Mouse (Mus musculus) MEL (cell line): Measurements from ENCODE around the gene Gm10352. TPM values are rescaled to one million over a fixed set of nuclear protein-coding genes. Genes with fewer than 3 reads are reported as not detected.
"Not testable (repeated sequence)": the region's sequence is repeated elsewhere in the genome, so short reads cannot be mapped to it uniquely, and the experiment has no call there.

ENCODE experiments used
- DNase-seq: peaks from one replicate; pipeline ENCODE4 v3.0.0; 2011; ENCODE audit warnings: low read depth, low spot score
- H3K27ac ChIP-seq: 2 replicates; pipeline ENCODE4 v1.5.1; 2012; ENCODE audit warnings: low read depth, mild to moderate bottlenecking, control low read depth, low read length, moderate library complexity; ENCODE audit not compliant: control insufficient read depth
- H3K27me3 ChIP-seq, 2 experiments: fragments of 150-350 bp in 1 of 2; sonication (generic) in 1 of 2; 2 replicates each; pipeline ENCODE4 v1.6.1; 2012; ENCODE audit warnings: low read length in 2 of 2, mild to moderate bottlenecking in 2 of 2, improper control_type of control experiment in 1 of 2, moderate library complexity in 1 of 2; ENCODE audit not compliant: insufficient read depth in 2 of 2, control insufficient read depth in 1 of 2
- H3K36me3 ChIP-seq, 2 experiments: 2 replicates each; pipeline ENCODE4 v1.6.1; 2012 to 2014; ENCODE audit warnings: low read length in 2 of 2, improper control_type of control experiment in 1 of 2, inconsistent platforms in 1 of 2, mild to moderate bottlenecking in 1 of 2; ENCODE audit not compliant: insufficient read depth in 2 of 2, control insufficient read depth in 1 of 2
- H3K4me1 ChIP-seq, 2 experiments: fragments of 150-350 bp in 1 of 2; sonication (generic) in 1 of 2; 2 replicates each; pipeline ENCODE4 v1.6.1; 2012; ENCODE audit warnings: low read length in 2 of 2, improper control_type of control experiment in 1 of 2, mild to moderate bottlenecking in 1 of 2; ENCODE audit not compliant: insufficient read depth in 2 of 2, control insufficient read depth in 1 of 2
- H3K4me3 ChIP-seq, 2 experiments: fragments of 150-350 bp in 1 of 2; sonication (generic) in 1 of 2; 2 replicates each; pipeline ENCODE4 v1.5.1; 2012; ENCODE audit warnings: low read depth in 2 of 2, low read length in 2 of 2, mild to moderate bottlenecking in 2 of 2, moderate library complexity in 2 of 2, control low read depth in 1 of 2, improper control_type of control experiment in 1 of 2; ENCODE audit not compliant: control insufficient read depth in 1 of 2, insufficient read depth in 1 of 2
- H3K79me2 ChIP-seq: 2 replicates; pipeline ENCODE4 v1.6.1; 2012; ENCODE audit warnings: mild to moderate bottlenecking, low read length, moderate library complexity; ENCODE audit not compliant: control insufficient read depth, poor library complexity, insufficient read depth
- H3K9ac ChIP-seq: 2 replicates; pipeline ENCODE4 v1.6.1; 2012; ENCODE audit warnings: low read depth, mild to moderate bottlenecking, control low read depth, low read length, moderate library complexity; ENCODE audit not compliant: control insufficient read depth, poor library complexity, severe bottlenecking
- H3K9me3 ChIP-seq: fragments of 150-350 bp; sonication (generic); replicated peaks from 2 replicates; pipeline ENCODE4 v1.6.1; 2012; ENCODE audit warnings: mild to moderate bottlenecking, low read length, improper control_type of control experiment, moderate library complexity; ENCODE audit not compliant: insufficient read depth
- polyA plus RNA-seq, 2 experiments: library from polyadenylated mRNA; stranded (reverse) in 1 of 2; unstranded in 1 of 2; fragments of >175 nt in 1 of 2; fragments of >200 nt in 1 of 2; gene quantifications; 2 replicates each; pipeline versions ENCODE4 v1.2.1 to v1.2.4; 2012; ENCODE audit warnings: low replicate concordance in 2 of 2, low read depth in 1 of 2; ENCODE audit not compliant: insufficient read length in 2 of 2, insufficient read depth in 1 of 2, missing spikeins in 1 of 2
- total RNA-seq: library from RNA; depleted of rRNA; stranded (reverse); fragments of 300-350 nt; gene quantifications from 2 replicates; pipeline ENCODE4 v1.2.3, GENCODE M21; 2012; rRNA removed

The Gm10352 gene
- total RNA-seq (not detected in 2 replicates), polyA plus RNA-seq (not detected)

DNA sequence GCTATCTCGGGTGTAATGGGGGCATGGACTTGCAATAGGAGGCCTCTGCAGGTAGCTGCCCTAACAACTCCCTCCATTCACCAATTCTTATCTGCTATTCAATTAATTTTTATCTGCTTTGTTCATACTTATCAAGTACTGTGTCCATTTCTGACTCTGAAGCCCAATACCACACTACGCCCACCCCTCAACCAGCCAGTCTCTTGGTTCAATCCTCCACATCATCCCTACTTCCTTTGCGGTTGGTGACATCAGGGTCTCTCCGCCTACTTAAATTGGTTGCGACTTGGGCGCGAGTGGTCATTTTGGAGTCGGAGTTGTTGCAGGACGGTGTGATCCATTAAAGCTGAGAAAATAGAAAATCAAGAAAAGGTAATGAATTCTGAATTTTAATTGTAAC is at the start of gene Gm10352:
TSS of gene Gm10352 (plus strand) at position 301 of the 400 bp plus-strand sequence.
- not testable (repeated sequence) for H3K4me1 ChIP-seq, H3K79me2 ChIP-seq, H3K36me3 ChIP-seq, DNase-seq, H3K4me3 ChIP-seq, H3K9me3 ChIP-seq, H3K9ac ChIP-seq, H3K27ac ChIP-seq, H3K27me3 ChIP-seq

DNA sequence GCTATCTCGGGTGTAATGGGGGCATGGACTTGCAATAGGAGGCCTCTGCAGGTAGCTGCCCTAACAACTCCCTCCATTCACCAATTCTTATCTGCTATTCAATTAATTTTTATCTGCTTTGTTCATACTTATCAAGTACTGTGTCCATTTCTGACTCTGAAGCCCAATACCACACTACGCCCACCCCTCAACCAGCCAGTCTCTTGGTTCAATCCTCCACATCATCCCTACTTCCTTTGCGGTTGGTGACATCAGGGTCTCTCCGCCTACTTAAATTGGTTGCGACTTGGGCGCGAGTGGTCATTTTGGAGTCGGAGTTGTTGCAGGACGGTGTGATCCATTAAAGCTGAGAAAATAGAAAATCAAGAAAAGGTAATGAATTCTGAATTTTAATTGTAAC is 31.5 kb downstream of the Gm10352 start, which contains the start of gene Gm29289:
TSS of gene Gm29289 (plus strand) at position 301 of the 400 bp plus-strand sequence.
- not testable (repeated sequence) for H3K27ac ChIP-seq, H3K79me2 ChIP-seq, H3K4me3 ChIP-seq, H3K27me3 ChIP-seq, H3K9me3 ChIP-seq, DNase-seq, H3K9ac ChIP-seq, H3K4me1 ChIP-seq, H3K36me3 ChIP-seq

Other genes starting within 250 kb of the Gm10352 start
- gene Sry, start 237.3 kb upstream of the Gm10352 start, total RNA-seq, result not detected in 2 replicates
- gene Sry, start 237.3 kb upstream of the Gm10352 start, polyA plus RNA-seq, result not detected
- gene H2al2b, start 180.3 kb upstream of the Gm10352 start, total RNA-seq, result not detected in 2 replicates
- not detected for gene H2al2b, start 180.3 kb upstream of the Gm10352 start, polyA plus RNA-seq
- gene Gm4064, start 104.8 kb upstream of the Gm10352 start, total RNA-seq, result not detected in 2 replicates
- not detected for gene Gm4064, start 104.8 kb upstream of the Gm10352 start, polyA plus RNA-seq
- gene Rbmy, start 70.3 kb upstream of the Gm10352 start, total RNA-seq, result not detected in 2 replicates
- not detected for gene Rbmy, start 70.3 kb upstream of the Gm10352 start, polyA plus RNA-seq
- not detected in 2 replicates for gene Gm10256, start 70.3 kb upstream of the Gm10352 start, total RNA-seq
- gene Gm10256, start 70.3 kb upstream of the Gm10352 start, polyA plus RNA-seq, result not detected
- gene Gm29289, start 31.6 kb downstream of the Gm10352 start, total RNA-seq, result not detected in 2 replicates
- not detected for gene Gm29289, start 31.6 kb downstream of the Gm10352 start, polyA plus RNA-seq